Mouse (Mus musculus): ENCODE measurements around the gene Mt3.
A peak's percentile ranks its signal among the peaks of the same experiment; 100 is the strongest.
"Not testable (repeated sequence)": the region's sequence is repeated elsewhere in the genome, so short reads cannot be mapped to it uniquely, and the experiment has no call there.

The Mt3 gene

GRCm38 (mm10) chr8:94148236-94148635 lies 4.2 kb upstream of the Mt3 start:
- DNase-seq (ENCODE audit: extremely low read depth, insufficient read length, low spot score) = peak; percentile 23

GRCm38 (mm10) chr8:94150925-94151324 lies 1.5 kb upstream of the Mt3 start:
- DNase-seq (ENCODE audit: extremely low read depth, insufficient read length, low spot score) = no peak

GRCm38 (mm10) chr8:94153451-94153850 lies 1.0 kb downstream of the Mt3 start:
- DNase-seq (ENCODE audit: extremely low read depth, insufficient read length, low spot score) = no peak

GRCm38 (mm10) chr8:94154537-94154936 lies 2.1 kb downstream of the Mt3 start:
- DNase-seq (ENCODE audit: extremely low read depth, insufficient read length, low spot score) = no peak

- DNase-seq (ENCODE audit: extremely low read depth, insufficient read length, low spot score) = no peak
These were observed 3.7 kb downstream of the Mt3 start for GRCm38 (mm10) chr8:94156092-94156491.

GRCm38 (mm10) chr8:94165772-94166171 lies 13.4 kb downstream of the Mt3 start:
- not testable (repeated sequence) for DNase-seq (ENCODE audit: extremely low read depth, insufficient read length, low spot score)

- DNase-seq (ENCODE audit: extremely low read depth, insufficient read length, low spot score) = no peak
These were observed 14.8 kb downstream of the Mt3 start for GRCm38 (mm10) chr8:94167244-94167643.

GRCm38 (mm10) chr8:94169547-94169946 lies 17.1 kb downstream of the Mt3 start:
- no peak for DNase-seq (ENCODE audit: extremely low read depth, insufficient read length, low spot score)

- DNase-seq (ENCODE audit: extremely low read depth, insufficient read length, low spot score) = peak; percentile 42
These were observed 18.9 kb downstream of the Mt3 start for GRCm38 (mm10) chr8:94171321-94171755.

GRCm38 (mm10) chr8:94172075-94172808 lies 19.8 kb downstream of the Mt3 start, which contains the start of gene Mt2:
Gene Mt2, plus strand, starts transcription at chr8:94172664.
- DNase-seq (ENCODE audit: extremely low read depth, insufficient read length, low spot score) = peak; percentile 53

- DNase-seq (ENCODE audit: extremely low read depth, insufficient read length, low spot score) = no peak
These were observed 20.7 kb downstream of the Mt3 start for GRCm38 (mm10) chr8:94172809-94173732.

GRCm38 (mm10) chr8:94173848-94174403 lies 21.5 kb downstream of the Mt3 start:
- no peak for DNase-seq (ENCODE audit: extremely low read depth, insufficient read length, low spot score)

GRCm38 (mm10) chr8:94174619-94175213 lies 22.3 kb downstream of the Mt3 start:
- DNase-seq (ENCODE audit: extremely low read depth, insufficient read length, low spot score) = no peak

GRCm38 (mm10) chr8:94177716-94178390 lies 25.4 kb downstream of the Mt3 start:
- no peak for DNase-seq (ENCODE audit: extremely low read depth, insufficient read length, low spot score)

- DNase-seq (ENCODE audit: extremely low read depth, insufficient read length, low spot score) = peak; percentile 95
These were observed 26.7 kb downstream of the Mt3 start, which contains the start of gene Mt1 for GRCm38 (mm10) chr8:94178857-94179712. Gene Mt1, plus strand, starts transcription at chr8:94179082.

GRCm38 (mm10) chr8:94179713-94180560 lies 27.5 kb downstream of the Mt3 start:
- peak; percentile 58 for DNase-seq (ENCODE audit: extremely low read depth, insufficient read length, low spot score)

GRCm38 (mm10) chr8:94180561-94180908 lies 28.1 kb downstream of the Mt3 start:
- no peak for DNase-seq (ENCODE audit: extremely low read depth, insufficient read length, low spot score)
